Mouse (Mus musculus): ENCODE results near the gene Asphd1. TPM values are rescaled to one million over a fixed set of nuclear protein-coding genes. Genes with fewer than 3 reads are reported as not detected.

Gene Asphd1
- 6.1 and 6.4 TPM in 2 replicates for polyA plus RNA-seq (2015; fragmentation: Nextera tagmentation; extraction: Ambion mirVana)

DNA sequence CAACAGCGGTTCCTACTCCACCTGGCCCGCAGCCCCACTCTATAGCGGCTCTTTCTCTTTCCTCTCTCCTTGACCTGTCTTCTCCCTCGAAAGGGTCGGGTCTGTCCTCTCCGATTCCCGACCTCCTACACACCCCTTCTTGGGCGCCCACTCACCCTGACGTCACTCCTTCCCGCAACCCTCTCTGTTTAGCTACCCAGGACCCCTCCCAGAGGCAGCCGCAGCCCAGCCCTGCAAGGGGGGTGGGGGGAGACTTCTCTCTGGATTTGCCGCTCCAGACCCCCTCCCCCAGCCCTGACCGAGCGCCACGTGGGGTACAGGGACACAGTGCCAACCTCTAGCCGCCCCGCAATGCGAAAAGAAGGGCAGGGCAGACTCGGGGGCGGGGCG lies at the start of gene Asphd1:
Gene Asphd1, minus strand, starts transcription at position 180 of the 390 bp plus-strand sequence.
- Histone ChIP-seq H3K9ac (peak within 1 kb of the TSS; percentile 75), H3K4me2 (peak within 1 kb of the TSS; percentile 95), H3K36me3 (peaks cover 26% of the 10 kb centered on the region), H3K27me3 (peaks cover 14% of the 10 kb centered on the region; the same call in 1 of the 2 replicates), H3K4me3 (peak within 1 kb of the TSS; percentile 47), H3K4me1 (replicated peaks) (peaks cover 70% of the 10 kb centered on the region), H3K27ac (peak within 1 kb of the TSS; percentile 95), H3K9me3 (no peaks in the 10 kb centered on the region)
- under 1% methylated on average over 21 of the region's 21 CpGs for WGBS
- ATAC-seq (ENCODE audit: low FRiP score): peak; percentile 74

DNA sequence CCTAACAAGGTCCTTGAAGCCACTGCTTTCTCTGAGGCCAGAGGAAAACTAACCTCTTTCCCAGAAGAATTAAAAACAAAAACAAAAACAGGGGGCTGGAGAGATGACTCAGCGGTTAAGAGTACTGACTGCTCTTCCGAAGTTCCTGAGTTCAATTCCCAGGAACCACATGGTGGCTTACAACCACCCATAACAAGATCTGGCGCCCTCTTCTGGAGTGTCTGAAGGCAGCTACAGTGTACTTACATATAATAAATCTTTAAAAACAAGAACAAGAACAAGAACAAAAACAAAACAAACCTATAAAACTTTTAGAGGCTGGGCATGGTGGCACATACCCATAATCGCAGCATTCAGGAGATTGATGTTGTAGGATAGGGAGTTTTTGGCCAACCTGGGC lies 47.1 kb upstream of the Asphd1 start:
- Histone ChIP-seq H3K4me2 (no peak overlapping the region), H3K27ac (no peak overlapping the region), H3K36me3 (no peaks in the 10 kb centered on the region), H3K4me3 (no peak overlapping the region), H3K9me3 (no peaks in the 10 kb centered on the region), H3K4me1 (replicated peaks) (no peaks in the 10 kb centered on the region), H3K27me3 (no peaks in the 10 kb centered on the region), H3K9ac (no peak overlapping the region)
- 84% methylated on average over 4 of the region's 4 CpGs for WGBS
- no peak for ATAC-seq (ENCODE audit: low FRiP score)

DNA sequence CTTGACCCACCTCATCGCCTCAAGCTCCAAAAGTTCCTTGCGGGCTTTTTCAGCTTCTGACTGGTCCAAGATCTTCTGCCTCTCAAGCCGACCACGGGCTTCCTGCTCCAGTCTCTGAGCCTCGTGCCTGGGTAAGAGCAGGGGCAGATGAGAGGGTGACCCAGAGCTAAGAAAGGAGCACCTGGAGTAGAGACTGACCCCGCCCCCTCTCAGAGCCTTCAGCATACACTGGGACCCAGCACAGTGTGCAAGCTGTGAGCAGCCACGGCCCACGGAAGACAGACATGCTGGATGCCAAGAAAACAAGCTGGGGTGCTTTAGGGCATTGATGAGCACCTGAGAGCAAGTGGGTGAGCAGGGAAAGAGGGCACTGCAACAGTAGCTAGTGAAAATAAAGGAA lies 39.4 kb upstream of the Asphd1 start:
- 74% methylated on average over 8 of the region's 8 CpGs for WGBS
- no peaks in the 10 kb centered on the region for H3K36me3 ChIP-seq
- no peak for ATAC-seq (ENCODE audit: low FRiP score)
- H3K4me2 ChIP-seq: no peak overlapping the region
- H3K4me1 ChIP-seq (replicated peaks): no peaks in the 10 kb centered on the region
- no peak overlapping the region for H3K9ac ChIP-seq
- no peak overlapping the region for H3K27ac ChIP-seq
- no peaks in the 10 kb centered on the region for H3K27me3 ChIP-seq
- H3K9me3 ChIP-seq: no peaks in the 10 kb centered on the region
- no peak overlapping the region for H3K4me3 ChIP-seq

DNA sequence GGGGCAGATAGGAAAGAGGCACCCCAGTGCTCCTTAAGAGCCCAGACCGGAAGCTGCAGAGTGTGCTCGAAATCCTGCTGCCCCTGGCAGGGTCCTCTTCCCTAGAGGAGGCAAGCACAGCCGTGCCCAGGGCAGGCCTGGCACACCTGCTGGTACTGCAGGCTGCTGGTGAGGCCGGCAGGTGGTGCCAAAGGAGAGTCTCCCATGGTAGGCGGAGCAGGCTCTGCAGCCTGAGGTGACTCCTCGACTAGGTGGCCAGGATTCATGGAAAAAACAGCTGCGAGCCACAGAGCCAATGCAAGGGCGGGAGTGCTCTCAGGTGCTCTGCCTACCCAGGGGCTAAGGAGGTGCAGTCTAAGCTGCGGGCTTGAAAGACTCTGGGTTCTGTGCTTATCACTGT lies 36.9 kb upstream of the Asphd1 start:
- Histone ChIP-seq H3K27me3 (no peaks in the 10 kb centered on the region), H3K36me3 (peaks cover 4% of the 10 kb centered on the region), H3K4me1 (replicated peaks) (no peaks in the 10 kb centered on the region), H3K9ac (no peak overlapping the region), H3K9me3 (no peaks in the 10 kb centered on the region), H3K4me2 (no peak overlapping the region), H3K27ac (no peak overlapping the region), H3K4me3 (no peak overlapping the region)
- WGBS: 48% methylated on average over 9 of the region's 9 CpGs
- ATAC-seq (ENCODE audit: low FRiP score): no peak

DNA sequence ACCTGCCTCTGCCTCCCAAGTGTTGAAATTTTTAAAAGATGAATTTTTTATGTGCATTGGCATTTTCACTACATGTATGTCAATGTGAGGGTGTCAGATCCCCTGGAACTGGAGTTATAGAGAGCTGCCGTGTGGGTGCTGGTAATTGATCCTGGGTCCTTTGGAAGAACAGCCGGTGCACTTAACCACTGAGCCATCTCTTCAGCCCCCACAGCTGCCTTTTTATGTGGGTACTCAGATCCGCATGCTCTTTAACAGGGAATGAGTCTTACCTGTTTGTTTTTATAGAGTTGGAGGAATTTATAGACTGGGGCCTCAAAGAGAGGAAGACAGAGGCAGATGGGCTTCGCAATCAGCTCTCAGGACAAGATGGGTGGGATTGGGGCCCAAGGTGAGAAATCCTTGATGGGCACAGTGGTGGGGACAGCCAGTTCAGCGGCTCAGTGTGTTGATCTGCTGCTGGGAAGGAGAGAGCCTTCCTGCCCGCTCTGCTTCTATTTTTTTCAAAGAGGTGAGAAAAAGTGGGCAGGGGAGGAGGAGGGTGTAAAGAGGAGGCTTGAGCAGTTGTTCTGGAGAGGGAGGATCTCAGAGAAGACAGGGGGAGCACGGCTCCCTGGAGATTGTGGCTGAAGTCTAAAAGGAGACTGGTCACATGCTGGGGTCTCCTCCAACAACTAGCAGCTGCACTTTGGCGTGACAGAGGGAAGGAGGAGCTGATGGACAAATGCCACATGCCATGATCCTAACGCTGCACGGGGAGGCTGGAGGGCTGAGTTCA lies 35.5 kb upstream of the Asphd1 start:
- ATAC-seq (ENCODE audit: low FRiP score): no peak
- Histone ChIP-seq H3K4me2 (no peak overlapping the region), H3K9me3 (no peaks in the 10 kb centered on the region), H3K4me3 (no peak overlapping the region), H3K9ac (no peak overlapping the region), H3K27me3 (no peaks in the 10 kb centered on the region), H3K4me1 (replicated peaks) (no peaks in the 10 kb centered on the region), H3K27ac (no peak overlapping the region), H3K36me3 (peaks cover 17% of the 10 kb centered on the region)
- WGBS: 69% methylated on average over 10 of the region's 10 CpGs

DNA sequence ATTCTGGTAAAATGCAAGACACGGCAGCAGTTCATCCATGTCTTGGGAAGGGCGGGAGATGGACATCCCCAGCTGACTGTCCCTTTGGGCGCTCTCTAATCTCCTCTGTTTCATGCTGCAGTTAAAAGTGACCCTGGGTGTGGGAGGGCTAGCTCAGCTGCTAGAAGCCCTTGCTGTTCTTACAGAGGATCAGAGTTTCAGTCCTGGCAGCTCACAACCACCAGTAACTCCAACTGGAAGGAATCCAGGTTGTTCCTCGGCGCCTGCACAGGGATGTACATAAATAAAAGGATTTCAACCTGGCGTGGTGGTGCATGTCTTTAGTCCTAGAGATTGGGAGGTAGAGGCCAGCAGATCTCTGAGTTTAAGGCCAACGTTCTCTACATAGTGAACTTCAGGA lies 33.7 kb upstream of the Asphd1 start:
- no peaks in the 10 kb centered on the region for H3K9me3 ChIP-seq
- no peak overlapping the region for H3K4me3 ChIP-seq
- H3K27me3 ChIP-seq: no peaks in the 10 kb centered on the region
- peaks cover 5% of the 10 kb centered on the region; the same call in 1 of the 2 replicates for H3K4me1 ChIP-seq (replicated peaks)
- H3K9ac ChIP-seq: no peak overlapping the region
- no peak overlapping the region for H3K27ac ChIP-seq
- WGBS: 85% methylated on average over 7 of the region's 7 CpGs
- peaks cover 34% of the 10 kb centered on the region for H3K36me3 ChIP-seq
- ATAC-seq (ENCODE audit: low FRiP score): no peak
- H3K4me2 ChIP-seq: no peak overlapping the region

DNA sequence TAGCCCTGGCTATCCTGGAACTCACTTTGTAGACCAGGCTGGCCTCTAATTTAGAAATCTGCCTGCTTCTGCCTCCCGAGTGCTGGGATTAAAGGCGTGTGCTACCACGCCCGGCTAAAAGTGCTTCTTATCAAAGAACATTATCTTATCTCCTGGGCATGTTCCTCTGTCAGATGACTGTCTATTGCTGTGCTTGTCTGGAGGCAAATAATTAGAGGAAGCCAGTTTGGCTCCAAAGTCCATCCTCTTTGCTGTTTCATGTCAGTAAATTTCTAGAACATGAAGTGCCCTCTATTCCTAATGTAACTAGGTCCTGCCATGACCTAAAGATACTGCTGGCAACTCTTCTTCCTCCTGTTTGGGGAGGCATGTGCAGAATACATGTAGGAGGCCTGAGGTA lies 32.7 kb upstream of the Asphd1 start:
- H3K9ac ChIP-seq: no peak overlapping the region
- WGBS: 96% methylated on average over 4 of the region's 4 CpGs
- H3K36me3 ChIP-seq: peaks cover 38% of the 10 kb centered on the region
- H3K27ac ChIP-seq: no peak overlapping the region
- H3K9me3 ChIP-seq: no peaks in the 10 kb centered on the region
- no peak for ATAC-seq (ENCODE audit: low FRiP score)
- peaks cover 15% of the 10 kb centered on the region for H3K4me1 ChIP-seq (replicated peaks)
- H3K27me3 ChIP-seq: no peaks in the 10 kb centered on the region
- no peak overlapping the region for H3K4me2 ChIP-seq
- no peak overlapping the region for H3K4me3 ChIP-seq

DNA sequence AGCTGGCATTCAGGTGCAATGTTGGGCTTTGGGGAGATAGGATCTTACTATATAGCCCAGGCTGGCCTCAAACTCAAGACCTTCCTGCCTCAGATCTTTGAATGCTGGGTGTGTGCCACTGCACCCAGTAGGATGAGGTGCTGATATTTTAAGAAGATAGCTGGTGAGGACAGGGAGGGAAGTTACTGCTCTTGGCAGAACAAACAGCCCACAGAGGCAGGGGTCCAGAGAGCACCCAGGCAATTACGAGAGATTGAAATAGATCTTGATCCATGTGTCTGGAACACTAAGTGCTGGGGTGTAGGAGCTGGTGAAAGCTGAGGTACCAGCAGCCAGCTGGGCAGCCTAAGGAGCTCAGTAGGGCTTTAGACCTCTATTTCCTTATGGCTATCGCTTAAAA lies 32.2 kb upstream of the Asphd1 start:
- H3K27me3 ChIP-seq: no peaks in the 10 kb centered on the region
- peaks cover 17% of the 10 kb centered on the region for H3K4me1 ChIP-seq (replicated peaks)
- no peak overlapping the region for H3K27ac ChIP-seq
- WGBS: 85% methylated on average over 2 of the region's 2 CpGs
- H3K9ac ChIP-seq: no peak overlapping the region
- H3K4me2 ChIP-seq: no peak overlapping the region
- H3K4me3 ChIP-seq: no peak overlapping the region
- no peaks in the 10 kb centered on the region for H3K9me3 ChIP-seq
- peaks cover 38% of the 10 kb centered on the region for H3K36me3 ChIP-seq
- ATAC-seq (ENCODE audit: low FRiP score): no peak

DNA sequence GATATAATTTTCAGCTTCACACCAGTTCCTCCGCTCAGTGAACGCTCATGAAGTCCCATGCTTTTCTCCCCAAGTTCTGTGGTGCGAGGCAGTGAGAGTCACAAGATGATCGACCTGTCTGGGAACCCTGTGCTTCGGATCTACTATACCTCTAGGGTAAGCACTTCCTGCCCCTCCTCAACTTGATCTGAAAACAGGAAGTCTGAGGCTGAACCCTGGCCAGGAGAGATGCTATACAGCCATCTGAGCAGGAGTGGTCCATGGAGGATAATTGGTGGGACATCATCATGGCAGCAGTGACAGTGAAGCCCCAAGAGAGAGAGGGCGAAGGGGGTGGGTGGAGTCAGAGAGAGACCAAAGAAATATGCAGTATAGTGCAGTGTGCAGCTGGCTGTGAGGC lies 29.5 kb upstream of the Asphd1 start:
- H3K9me3 ChIP-seq: no peaks in the 10 kb centered on the region
- no peak overlapping the region for H3K4me3 ChIP-seq
- 97% methylated on average over 6 of the region's 6 CpGs for WGBS
- no peak overlapping the region for H3K27ac ChIP-seq
- no peaks in the 10 kb centered on the region for H3K27me3 ChIP-seq
- no peak for ATAC-seq (ENCODE audit: low FRiP score)
- H3K36me3 ChIP-seq: peaks cover 38% of the 10 kb centered on the region
- H3K9ac ChIP-seq: no peak overlapping the region
- peaks cover 23% of the 10 kb centered on the region for H3K4me1 ChIP-seq (replicated peaks)
- H3K4me2 ChIP-seq: no peak overlapping the region

DNA sequence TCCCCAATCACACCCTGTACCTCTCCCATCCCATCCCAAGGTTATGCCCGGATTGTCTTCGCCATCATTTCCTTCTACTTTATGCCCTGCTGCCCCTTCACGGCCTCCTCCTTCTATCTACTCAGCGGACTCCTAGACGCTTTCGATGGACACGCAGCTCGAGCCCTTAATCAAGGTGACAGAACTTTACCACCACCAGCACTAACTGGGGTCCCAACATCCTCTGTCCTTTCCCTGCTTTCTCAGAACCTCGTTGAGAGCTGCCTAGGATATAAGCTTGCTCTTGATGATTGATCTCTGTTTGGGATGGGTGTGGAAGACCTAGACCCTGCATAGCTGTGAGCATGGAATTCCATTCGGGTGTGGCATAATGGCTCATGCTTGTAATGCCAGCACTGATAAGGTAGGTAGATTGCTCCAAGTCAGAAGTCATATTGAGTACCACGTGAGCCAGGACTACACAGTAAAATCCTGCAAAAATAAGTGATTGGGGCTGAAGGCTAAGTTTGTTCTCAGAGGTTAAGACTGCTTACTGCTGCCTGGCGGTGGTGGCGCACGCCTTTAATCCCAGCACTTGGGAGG lies 27.6 kb upstream of the Asphd1 start:
- H3K9ac ChIP-seq: peak overlapping the region; percentile 98
- H3K36me3 ChIP-seq: peaks cover 48% of the 10 kb centered on the region
- peak overlapping the region; percentile 93 for H3K4me2 ChIP-seq
- H3K4me3 ChIP-seq: peak overlapping the region; percentile 98
- H3K27ac ChIP-seq: peak overlapping the region; percentile 93
- H3K4me1 ChIP-seq (replicated peaks): peaks cover 23% of the 10 kb centered on the region
- ATAC-seq (ENCODE audit: low FRiP score): 0 out of 2 replicates have a peak, but pooled peaks have one; percentile 5
- WGBS: 30% methylated on average over 14 of the region's 14 CpGs
- no peaks in the 10 kb centered on the region for H3K9me3 ChIP-seq
- no peaks in the 10 kb centered on the region for H3K27me3 ChIP-seq

DNA sequence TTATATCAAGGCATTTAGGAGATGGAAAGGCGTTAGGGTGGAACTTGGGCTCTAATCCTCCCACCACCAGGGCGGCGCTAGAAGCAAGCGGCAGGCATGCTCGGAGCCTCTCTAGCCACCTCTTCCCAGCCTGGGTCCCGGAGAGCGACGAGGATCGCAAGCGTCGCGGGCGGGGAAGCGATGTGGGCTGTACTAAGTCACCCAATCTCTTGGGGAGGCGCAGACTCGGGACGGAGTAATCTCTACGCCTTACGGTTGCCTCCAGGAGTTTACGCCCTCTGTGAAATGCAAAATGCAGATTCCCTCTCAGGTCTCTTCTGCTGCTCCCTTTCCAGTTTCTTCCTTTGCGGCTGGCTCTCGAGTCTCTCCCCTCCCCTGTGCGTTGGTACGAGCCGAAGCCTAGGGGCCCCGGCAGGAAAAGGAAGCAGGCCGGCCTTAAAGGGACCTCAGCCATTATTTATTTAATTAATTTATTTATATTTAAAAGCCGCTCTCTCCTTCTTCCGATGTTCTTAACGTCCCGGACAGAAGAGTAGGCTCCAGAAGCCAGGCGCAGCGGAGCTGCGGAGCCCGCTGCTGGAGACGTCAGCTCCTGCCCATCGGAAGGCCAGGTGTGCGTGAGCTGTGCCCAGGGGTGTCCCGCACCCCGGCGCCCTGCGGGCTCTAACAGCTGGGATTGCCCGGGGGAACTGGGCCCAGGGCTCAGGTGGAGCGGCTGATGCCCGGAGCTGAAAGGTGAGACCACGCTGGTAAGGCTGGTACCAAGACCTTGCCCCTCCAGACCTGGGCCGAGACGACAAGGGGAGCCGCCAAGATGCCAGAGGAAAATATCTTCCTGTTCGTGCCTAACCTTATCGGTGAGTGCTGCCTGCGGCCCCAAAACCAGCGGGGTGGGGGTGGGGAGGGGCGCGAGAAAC lies 26.8 kb upstream of the Asphd1 start, which contains the start of gene Cdiptos:
Gene Cdiptos, minus strand, starts transcription at position 149 of the 917 bp plus-strand sequence.
- WGBS: 1% methylated on average over 55 of the region's 55 CpGs
- Histone ChIP-seq H3K9ac (peak within 1 kb of the TSS; percentile 98), H3K27me3 (no peaks in the 10 kb centered on the region), H3K4me1 (replicated peaks) (peaks cover 23% of the 10 kb centered on the region), H3K4me3 (peak within 1 kb of the TSS; percentile 98), H3K4me2 (peak within 1 kb of the TSS; percentile 93), H3K27ac (peak within 1 kb of the TSS; percentile 93), H3K9me3 (no peaks in the 10 kb centered on the region), H3K36me3 (peaks cover 50% of the 10 kb centered on the region)
- peak; percentile 94 for ATAC-seq (ENCODE audit: low FRiP score)

DNA sequence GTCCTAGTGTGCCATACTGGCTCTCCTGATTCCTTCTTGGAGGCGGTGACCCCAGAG lies 26.3 kb upstream of the Asphd1 start, which contains the start of gene Cdipt:
Gene Cdipt, plus strand, starts transcription at position 22 of the 57 bp plus-strand sequence.
- Histone ChIP-seq H3K4me1 (replicated peaks) (peaks cover 23% of the 10 kb centered on the region), H3K9ac (peak within 1 kb of the TSS; percentile 98), H3K9me3 (no peaks in the 10 kb centered on the region), H3K27ac (peak within 1 kb of the TSS; percentile 93), H3K27me3 (no peaks in the 10 kb centered on the region), H3K4me2 (peak within 1 kb of the TSS; percentile 93), H3K4me3 (peak within 1 kb of the TSS; percentile 98), H3K36me3 (peaks cover 51% of the 10 kb centered on the region)
- no peak for ATAC-seq (ENCODE audit: low FRiP score)
- WGBS: 6% methylated on average over 1 of the region's 1 CpGs

All from hindbrain, embryonic 13.5 days (tissue).